Mouse (Mus musculus) embryonic fibroblast, embryonic 13.5 days (primary cell): Measurements from ENCODE around the gene C1ql3.

Source experiments
- CTCF ChIP-seq: IDR thresholded peaks from 2 replicates; pipeline ENCODE4 v1.5.1; 2011; ENCODE audit warnings: mild to moderate bottlenecking, control low read depth, low read length, moderate library complexity, borderline replicate concordance; ENCODE audit not compliant: insufficient read depth
- POLR2A ChIP-seq: IDR thresholded peaks from 2 replicates; pipeline ENCODE4 v1.6.1; 2011; ENCODE audit warnings: low read depth, mild to moderate bottlenecking, control low read depth, low read length, moderate library complexity

DNA sequence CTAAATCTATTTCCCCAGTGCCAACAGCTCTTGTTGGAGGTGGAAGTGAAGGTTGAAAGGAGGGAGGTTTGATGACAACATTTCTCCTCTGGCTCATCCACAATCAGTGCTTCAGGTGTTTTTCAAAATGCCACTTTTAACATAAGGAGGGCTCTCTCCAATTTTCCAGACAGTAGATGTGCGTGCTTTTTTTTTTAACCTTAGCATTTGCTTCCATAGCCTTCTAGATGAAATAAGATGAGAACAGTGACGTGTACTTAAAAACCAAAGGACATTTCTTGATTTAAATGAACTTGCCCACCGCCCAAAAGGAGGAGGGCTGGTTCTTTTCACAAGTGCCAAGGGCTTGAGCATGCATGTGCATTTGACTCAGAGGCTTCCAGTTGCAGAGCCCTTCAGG, 367 bp upstream of the C1ql3 start:
- TF ChIP-seq CTCF (no peak), POLR2A (no peak)
